Mouse (Mus musculus): ENCODE measurements at regions not wholly inside any gene's neighbourhood (a gene's known extent, or its start where the extent isn't known, plus 50 kb on each side); places are given as distances from the start of the nearest gene placed in this dataset.

DNA sequence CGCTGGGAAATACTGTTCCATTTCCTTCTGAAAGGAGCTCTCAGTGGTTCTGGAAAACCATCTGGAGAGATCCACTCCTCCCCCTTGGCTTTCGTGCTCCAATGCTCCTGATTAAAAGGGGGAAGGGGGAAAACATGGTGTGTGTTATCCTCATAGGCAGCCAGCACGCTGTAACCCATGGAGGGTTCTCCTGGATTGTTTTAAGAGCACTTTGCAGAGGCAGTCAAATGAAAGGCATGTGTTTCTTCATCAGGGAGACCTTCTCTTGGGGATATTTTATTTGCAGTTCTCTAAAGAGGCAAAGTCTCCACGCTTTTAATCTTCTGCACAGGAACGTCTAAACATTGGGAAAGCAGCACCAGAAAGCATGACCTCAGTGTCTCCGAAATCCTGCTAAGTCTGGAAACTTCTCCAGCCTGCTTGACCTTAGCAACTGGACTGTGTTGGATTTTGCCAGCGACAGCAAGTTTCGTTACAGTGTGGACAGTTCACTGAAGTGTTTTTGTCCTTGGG lies 161.3 kb downstream of the Gas1 start:
- no peak for DNase-seq (ENCODE audit: low read depth, low spot score)

DNA sequence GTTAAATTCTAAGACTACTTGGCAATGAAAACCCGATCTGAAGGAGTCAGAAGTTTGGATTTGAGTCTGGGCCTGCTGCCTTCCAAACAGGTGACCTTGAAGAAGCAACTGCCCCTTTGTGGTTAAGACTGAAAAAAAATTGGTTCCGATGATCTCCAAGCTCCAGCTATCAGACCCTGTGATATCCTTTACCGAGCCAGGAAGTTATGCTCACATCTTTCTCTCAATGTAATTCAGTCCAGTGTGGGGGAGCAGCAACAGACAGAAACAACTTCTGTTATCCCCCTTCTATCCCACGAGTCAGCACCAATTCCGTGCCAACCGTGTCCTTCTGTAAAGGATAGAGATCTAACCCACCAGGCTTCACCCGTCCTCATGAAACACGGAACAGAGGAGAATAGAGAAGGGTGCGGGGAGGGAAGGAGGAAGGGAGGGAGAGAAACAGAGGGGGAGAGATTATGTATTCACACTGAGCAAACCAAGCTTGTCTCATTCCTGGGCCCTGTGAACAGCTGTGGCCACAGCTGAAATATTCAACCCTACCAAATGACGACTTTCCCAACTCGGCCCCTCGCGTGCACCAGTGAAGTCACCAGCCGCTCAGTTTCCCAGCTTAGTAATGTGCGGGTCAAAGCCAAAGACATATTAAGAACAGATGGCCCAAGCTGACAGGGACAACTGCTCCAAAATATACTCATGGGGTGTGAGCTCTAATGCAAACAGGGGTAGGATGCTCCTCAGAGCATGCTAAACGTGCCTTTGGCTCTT lies 164.9 kb downstream of the Gas1 start:
- 80% methylated on average over 16 of the region's 16 CpGs for WGBS
- no peak for DNase-seq (ENCODE audit: low read depth, low spot score)

More for the DNA sequence above, 161.3 kb downstream of the Gas1 start:
- 59% methylated on average over 8 of the region's 8 CpGs for WGBS

DNA sequence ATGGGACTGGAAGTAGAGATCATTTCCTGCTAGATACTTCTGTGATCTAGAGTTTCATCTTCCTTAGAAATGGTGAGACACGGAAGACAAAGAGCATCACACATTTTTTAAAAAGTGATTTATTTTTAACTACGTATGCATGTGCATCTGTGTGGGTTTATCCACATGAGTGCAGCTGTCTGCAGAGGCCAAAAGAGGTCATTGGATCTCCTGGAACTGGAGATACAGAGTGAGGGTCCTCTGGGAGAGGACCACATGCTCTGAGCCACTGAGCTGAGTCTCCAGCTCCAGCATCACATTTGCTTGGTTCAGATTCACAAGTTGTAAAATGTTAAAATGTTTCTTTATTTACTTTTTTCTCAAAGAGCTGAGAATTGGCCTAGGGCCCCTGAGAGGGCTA lies 166.1 kb downstream of the Gas1 start:
- no peak for DNase-seq (ENCODE audit: low read depth, low spot score)
- 89% methylated on average over 2 of the region's 2 CpGs for WGBS

DNA sequence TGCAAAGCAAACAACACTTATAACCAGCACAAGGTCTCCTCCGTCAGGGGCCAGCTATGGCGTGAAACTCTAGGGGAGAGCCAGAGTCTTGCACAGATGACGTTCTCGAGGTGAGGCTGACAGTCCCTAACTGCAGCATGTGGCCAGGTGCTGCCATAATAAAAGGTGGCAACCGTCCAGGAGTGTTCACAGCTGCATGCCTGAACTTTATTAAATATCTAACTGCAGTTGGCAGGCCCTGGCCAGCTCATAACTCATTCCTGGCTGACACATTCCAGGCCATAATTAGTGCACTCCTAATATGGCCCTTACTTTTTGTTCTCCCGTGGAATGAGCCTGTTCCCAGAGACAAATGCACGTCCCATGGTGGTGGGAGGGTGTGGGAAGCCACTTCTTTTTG lies 169.6 kb downstream of the Gas1 start:
- peak; percentile 18 for DNase-seq (ENCODE audit: low read depth, low spot score)
- WGBS = 7% methylated on average over 7 of the region's 7 CpGs

GRCm38 (mm10) chr13:60007031-60007430 lies 170.1 kb downstream of the Gas1 start:
- no peak for DNase-seq (ENCODE audit: low read depth, low spot score)
- 57% methylated on average over 4 of the region's 4 CpGs for WGBS

- WGBS = 73% methylated on average over 2 of the region's 2 CpGs
- no peak for DNase-seq (ENCODE audit: low read depth, low spot score)
Observed at GRCm38 (mm10) chr13:60004611-60005010, 172.6 kb downstream of the Gas1 start.

GRCm38 (mm10) chr13:60002098-60002497 lies 175.1 kb downstream of the Gas1 start:
- WGBS = 88% methylated on average over 8 of the region's 8 CpGs
- DNase-seq (ENCODE audit: low read depth, low spot score) = no peak

DNA sequence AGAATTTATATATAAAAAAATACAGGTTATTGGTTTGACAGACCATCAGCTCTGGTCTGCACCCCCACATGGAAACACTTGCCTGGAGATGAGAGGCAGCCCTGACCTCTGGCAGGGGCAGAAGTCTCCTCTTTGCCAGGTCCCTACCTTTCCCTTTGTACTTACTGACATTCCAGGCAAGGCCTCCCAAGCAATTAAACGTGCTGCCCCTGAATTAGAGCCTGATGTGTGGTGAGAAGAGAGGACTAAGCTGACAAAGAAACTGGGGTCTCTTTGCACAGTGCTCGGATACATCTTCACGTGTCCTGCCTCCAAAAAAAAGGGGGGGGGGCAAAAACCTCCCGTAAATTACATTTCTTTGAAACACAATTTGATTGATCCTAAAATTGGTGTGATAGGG lies 175.5 kb downstream of the Gas1 start:
- DNase-seq (ENCODE audit: low read depth, low spot score) = no peak
- 60% methylated on average over 4 of the region's 4 CpGs for WGBS

DNA sequence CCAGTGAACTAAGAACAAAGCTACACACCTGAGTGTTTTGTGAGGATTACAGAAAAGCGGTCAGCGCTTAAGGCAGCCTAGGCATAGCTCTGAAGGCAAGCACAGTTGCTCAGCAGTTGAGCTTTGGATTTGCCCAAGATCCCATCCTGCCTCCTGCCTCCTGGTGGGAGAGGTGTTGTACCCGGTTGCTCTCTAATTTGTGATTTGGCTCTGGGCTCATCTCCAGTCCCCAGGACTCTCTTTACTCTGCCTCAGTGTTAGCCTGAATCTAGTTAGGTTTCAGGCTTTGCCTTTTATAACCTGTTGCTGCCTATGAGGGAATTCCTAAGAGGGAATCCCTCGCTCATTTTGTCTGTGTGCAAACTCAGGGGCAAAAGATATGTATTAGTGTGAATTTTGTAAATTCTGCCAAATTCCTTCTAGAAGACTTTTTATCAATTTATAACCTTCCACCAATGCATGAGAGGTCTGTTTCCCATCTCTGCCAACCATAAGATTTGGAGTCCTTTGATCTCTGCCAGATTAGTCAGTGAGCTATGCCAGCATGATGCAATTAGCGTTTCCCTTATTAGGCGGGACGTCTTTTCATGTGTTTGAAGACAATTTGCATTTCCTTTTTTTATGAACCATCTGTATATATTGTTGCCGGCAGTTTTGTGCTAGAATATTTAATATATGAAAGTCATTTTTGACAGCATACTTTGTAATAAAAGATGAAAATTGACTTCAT lies 176.4 kb downstream of the Gas1 start:
- WGBS = 60% methylated on average over 8 of the region's 8 CpGs

GRCm38 (mm10) chr13:59997431-59997830 lies 174.5 kb upstream of the Tut7 start:
- no peak for DNase-seq (ENCODE audit: low read depth, low spot score)
- 61% methylated on average over 3 of the region's 3 CpGs for WGBS

More for the DNA sequence above, 176.4 kb downstream of the Gas1 start:
- no peak for DNase-seq (ENCODE audit: low read depth, low spot score)

GRCm38 (mm10) chr13:59996146-59996814 lies 173.3 kb upstream of the Tut7 start:
- DNase-seq (ENCODE audit: low read depth, low spot score) = no peak
- 74% methylated on average over 13 of the region's 13 CpGs for WGBS

DNA sequence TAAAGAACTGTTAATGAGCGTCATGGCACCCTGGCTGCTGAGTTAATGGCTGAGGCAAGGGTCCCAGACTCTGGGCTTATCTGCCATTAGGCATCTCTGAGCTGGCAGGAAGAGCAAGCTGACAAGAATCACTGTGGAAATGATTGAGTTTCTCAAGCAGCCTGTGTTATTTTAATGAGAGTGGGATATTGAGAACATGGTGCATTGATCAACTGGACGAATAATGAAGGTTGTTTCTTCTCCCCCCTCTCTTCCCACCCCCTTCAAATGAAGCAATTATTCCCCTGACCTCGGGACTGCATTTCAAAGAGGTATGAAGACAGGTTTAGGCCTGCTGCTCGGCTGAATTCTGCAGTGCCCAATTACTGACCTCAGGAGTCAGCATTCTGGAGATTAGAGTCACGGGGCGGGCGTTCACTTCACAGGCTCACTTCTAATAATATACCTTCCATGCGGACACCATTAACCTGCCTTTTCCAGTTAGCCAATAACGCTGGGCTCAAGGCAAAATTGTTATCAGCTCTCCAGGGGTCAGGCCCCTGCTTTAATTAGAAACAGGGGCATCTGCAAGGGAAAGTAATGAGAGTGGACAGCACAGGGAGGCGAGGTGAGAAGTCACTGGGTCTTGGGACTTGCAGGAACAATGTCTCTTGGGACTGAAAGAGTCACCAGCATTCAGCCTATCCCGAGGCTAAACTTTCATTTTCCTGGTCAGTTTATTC lies 170.0 kb upstream of the Tut7 start:
- no peak for DNase-seq (ENCODE audit: low read depth, low spot score)
- 70% methylated on average over 11 of the region's 11 CpGs for WGBS

DNA sequence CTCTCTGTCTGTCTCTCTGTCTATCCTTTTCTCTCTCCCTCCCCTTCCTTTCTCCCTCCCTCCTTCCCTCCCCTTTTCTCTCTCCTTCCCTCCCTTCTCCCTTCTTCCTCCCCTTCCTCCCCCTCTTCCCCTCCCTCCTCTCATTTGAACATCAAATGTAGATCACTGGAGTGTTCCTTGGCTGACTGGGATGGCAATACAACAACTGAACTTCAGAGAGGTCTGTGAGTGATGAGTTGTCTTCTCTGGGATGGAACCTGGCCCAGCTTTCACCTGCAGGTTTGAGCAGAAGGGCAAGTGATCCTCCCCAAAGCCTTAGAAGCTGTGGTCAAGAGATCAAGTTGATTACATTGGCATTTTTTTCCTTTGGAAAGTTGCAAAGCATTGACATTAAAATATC lies 169.4 kb upstream of the Tut7 start:
- DNase-seq (ENCODE audit: low read depth, low spot score) = no peak

DNA sequence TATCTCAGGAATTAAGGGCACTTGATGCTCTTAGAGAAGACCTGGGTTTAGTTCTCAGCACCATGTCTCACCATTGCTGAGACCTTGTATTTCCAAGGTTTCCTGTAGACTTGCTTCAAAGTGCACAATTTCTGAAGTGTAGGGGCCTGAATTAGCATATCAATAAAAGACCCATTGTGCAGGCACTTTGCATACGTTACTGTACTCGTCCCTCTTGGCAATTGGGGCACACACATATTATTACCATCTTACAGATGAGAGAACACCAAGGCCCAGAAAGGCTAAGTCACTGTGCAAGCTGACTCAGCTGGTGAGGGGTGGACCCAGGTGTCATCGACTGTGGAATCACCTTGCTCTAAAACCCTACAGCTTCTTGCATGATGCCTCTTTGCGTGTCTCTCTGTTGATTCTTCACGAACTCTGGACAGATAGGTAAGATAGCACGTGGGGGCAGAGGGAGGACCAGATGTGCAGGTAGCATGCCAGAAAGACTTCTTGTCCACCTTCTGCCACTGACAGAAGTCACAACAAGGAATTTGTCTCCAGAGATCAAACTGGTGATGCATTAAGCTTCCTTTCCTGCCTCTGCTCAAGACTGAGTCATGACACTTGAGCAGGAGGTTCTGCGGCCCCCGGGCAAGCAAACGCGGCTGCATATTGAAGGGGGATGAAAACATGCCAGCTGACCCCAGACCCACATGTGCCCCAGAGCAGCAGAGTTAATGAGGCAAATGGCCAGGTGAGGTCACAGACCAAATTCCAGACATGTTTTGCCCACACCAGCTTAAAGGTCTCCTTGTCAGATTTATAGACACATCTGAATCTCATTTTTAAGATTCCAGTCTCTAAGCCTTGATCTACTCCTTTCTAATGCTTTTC lies 167.7 kb upstream of the Tut7 start:
- DNase-seq (ENCODE audit: low read depth, low spot score) = no peak
- WGBS = 47% methylated on average over 10 of the region's 10 CpGs

DNA sequence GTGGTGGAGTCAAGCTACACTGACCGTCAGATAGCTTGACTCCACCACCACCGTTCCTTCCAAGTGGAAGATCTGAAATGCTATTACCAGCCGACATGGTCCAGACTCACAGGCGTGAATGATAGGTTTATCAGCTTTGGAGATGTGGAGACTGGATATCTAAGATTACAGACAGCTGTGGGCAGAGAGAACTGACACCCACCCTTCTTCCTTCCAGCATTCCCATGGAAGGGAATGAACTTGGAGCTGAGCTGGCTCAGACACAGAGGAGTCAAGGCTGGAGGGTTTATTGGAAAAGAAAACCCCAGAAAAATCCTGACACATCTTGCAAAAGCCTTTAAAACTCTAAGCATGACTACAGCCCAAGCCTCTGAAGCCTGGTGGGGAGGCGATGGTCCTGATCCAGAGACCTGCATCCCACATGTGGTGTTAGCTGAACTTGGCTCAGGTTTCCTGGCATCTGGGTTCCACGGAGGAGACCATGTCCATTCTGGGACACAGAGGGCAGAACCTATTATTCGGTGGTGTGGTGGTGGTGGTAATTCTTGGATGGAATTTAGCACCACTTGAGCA lies 165.5 kb upstream of the Tut7 start:
- no peak for DNase-seq (ENCODE audit: low read depth, low spot score)
- WGBS = 78% methylated on average over 7 of the region's 7 CpGs

DNA sequence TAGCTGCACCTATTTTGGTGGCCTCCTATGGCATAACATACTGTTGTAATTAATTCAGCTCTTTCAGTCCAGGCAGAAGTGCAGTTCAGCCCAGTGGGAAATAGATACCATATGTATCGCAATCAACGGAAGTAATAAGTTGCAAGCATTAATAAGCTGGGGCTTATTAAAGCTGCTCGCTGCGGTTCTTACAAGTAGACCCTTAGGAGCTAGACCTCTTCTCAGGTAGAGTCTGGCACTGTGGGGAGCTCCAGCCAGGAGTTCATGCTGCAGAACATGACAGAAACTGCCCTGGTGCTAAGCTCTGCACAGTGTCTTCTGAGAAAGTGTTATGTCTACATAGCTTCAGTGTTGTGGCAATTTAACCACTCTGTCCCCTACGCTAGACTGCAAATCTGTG lies 153.5 kb upstream of the Tut7 start:
- 94% methylated on average over 5 of the region's 5 CpGs for WGBS
- no peak for DNase-seq (ENCODE audit: low read depth, low spot score)

- no peak for DNase-seq (ENCODE audit: low read depth, low spot score)
- WGBS = 66% methylated on average over 9 of the region's 9 CpGs
Observed at GRCm38 (mm10) chr13:59972093-59972427, 149.1 kb upstream of the Tut7 start.

DNA sequence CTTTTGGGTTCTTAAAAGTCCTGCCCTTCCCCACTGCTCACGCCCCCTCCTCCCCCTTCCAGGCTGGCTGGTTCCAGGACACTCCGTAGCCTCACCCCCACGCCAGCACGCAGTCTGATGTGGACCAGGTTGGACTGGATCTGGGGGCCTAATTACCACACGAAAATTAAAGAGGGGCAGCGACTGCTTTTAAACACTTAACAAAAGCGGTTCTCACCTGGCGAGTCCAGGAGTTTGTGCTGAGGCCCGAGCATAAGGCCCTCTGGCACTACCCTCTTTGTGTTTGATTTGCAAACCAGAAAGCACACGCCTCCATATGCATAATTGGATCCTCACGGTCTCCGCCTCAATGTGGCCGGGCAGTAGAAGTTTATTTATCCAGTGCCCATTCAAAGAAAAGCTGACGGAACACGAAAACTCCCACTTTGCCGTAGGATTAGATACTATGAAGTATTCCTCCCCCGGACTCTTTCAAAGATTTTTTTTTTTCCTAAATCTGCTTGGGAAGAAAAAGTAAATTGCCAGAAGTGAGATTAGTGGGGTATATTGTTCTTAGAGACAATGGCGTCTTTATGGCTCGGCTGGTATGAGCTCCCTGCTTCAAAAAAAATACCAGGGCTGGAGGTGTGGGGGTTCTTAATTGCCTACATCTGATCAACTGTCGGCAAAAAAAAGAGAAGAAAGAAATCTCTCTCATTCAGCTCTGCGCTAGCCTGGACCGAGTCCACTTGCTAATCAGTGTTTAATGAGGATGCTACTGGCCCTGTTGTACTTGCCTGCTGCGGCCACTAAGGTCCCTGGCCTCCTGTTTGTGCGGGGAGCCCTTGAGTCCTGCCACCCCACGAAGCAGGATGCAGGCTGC lies 148.5 kb upstream of the Tut7 start:
- no peak for DNase-seq (ENCODE audit: low read depth, low spot score)
- WGBS = 15% methylated on average over 25 of the region's 25 CpGs
